Mouse (Mus musculus) myocyte (in vitro differentiated cells): ENCODE measurements around the gene Sox9.

Experiments
- CEBPB ChIP-seq: IDR thresholded peaks from 2 replicates; pipeline ENCODE4 v1.6.1; 2011; ENCODE audit warnings: mild to moderate bottlenecking, moderate library complexity; ENCODE audit not compliant: poor library complexity, insufficient read depth, severe bottlenecking
- E2F4 ChIP-seq: IDR thresholded peaks from one replicate; pipeline ENCODE4 v1.6.1; 2011; ENCODE audit warnings: mild to moderate bottlenecking, control low read depth, moderate library complexity; ENCODE audit not compliant: insufficient read depth
- MAX ChIP-seq: IDR thresholded peaks from one replicate; pipeline ENCODE4 v1.6.1; 2011; ENCODE audit warnings: low read depth, mild to moderate bottlenecking, control low read depth
- MYOD1 ChIP-seq, 3 experiments: IDR thresholded peaks; one replicate each; pipeline ENCODE4 v1.6.1; 2011; ENCODE audit warnings: control low read depth in 2 of 3, low read depth in 2 of 3, mild to moderate bottlenecking in 2 of 3, moderate library complexity in 1 of 3; ENCODE audit not compliant: insufficient read length in 2 of 3, control insufficient read depth in 1 of 3
- MYOG ChIP-seq, 3 experiments: IDR thresholded peaks; one replicate each; pipeline ENCODE4 v1.6.1; 2011; ENCODE audit warnings: control low read depth in 2 of 3, low read depth in 2 of 3, mild to moderate bottlenecking in 2 of 3; ENCODE audit not compliant: insufficient read length in 2 of 3, control insufficient read depth in 1 of 3, insufficient read depth in 1 of 3
- POLR2A ChIP-seq: IDR thresholded peaks from one replicate; pipeline ENCODE4 v1.6.1; 2011; ENCODE audit warnings: low read depth, mild to moderate bottlenecking, control low read depth, moderate library complexity; ENCODE audit not compliant: insufficient read length
- POLR2AphosphoS2 ChIP-seq: IDR thresholded peaks from one replicate; pipeline ENCODE4 v1.6.1; 2011; ENCODE audit warnings: low read depth, control low read depth; ENCODE audit not compliant: insufficient read length
- SRF ChIP-seq: IDR thresholded peaks from one replicate; pipeline ENCODE4 v1.6.1; 2011; ENCODE audit warnings: low read depth; ENCODE audit not compliant: control insufficient read depth, insufficient read length
- USF1 ChIP-seq: IDR thresholded peaks from one replicate; pipeline ENCODE4 v1.6.1; 2011; ENCODE audit warnings: low read depth, mild to moderate bottlenecking, control low read depth, moderate library complexity

- TF ChIP-seq POLR2A (no peak), USF1 (no peak), MAX (no peak), CEBPB (no peak), MYOD1 (IDR thresholded peaks at IDR 0.05; ENCODE audit: control insufficient read depth in 1 of 3, insufficient read length in 2 of 3, low read depth in 2 of 3) (peak in 2 of 3 experiments; percentile 44 to 49), E2F4 (no peak), MYOG (IDR thresholded peaks at IDR 0.05; ENCODE audit: control insufficient read depth in 1 of 3, insufficient read depth in 1 of 3, insufficient read length in 2 of 3, low read depth in 2 of 3) (no peak), POLR2AphosphoS2 (no peak), SRF (no peak)
Measured at GRCm38 (mm10) chr11:112817829-112818650, 36.0 kb downstream of the Sox9 start.
